ENCODE assay signal across 11 mouse cellular contexts in the genomic region with DNA sequence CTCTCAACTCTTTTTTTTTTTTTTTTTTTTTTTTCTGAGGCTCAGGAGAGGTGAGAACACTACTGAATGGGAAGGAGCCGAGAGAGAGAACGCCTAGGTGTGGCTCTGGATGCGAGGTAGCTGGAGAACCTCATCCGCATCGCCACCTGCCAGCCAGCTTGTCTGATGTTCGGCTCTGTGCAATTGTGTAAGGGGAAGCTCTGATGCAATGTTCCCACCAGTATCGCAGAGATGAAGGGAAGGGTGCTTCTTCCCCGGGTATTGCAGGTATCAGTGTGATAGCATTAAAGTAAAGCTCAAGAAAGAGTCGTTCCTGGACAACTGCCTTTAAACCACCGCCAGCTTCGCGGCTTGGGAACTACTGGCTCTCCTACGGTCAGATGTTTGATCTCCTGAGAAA. TPM values are rescaled to one million over a fixed set of nuclear protein-coding genes. Genes with fewer than 3 reads are reported as not detected.
DNase-seq lines count a peak whose midpoint lies in the region; ATAC-seq and TF ChIP-seq lines count a peak whose summit lies in the region.
"Had no signal": no experiment of that assay in that cellular context is flagged by ENCODE, and none has a peak within 500 bp of the region (broad histone marks: within the 10 kb centered on the region; RNA-seq: fewer than 3 reads in every experiment).

No protein-coding gene starts in this region.

- no peak for ATAC-seq in forebrain, embryonic 15.5 days (replicated peaks)
- ATAC-seq in megakaryocyte, adult 5-6 weeks (ENCODE audit: poor library complexity, severe bottlenecking), result 0 out of 2 replicates have a peak, but pooled peaks have one; percentile 28

- peaks cover 10% of the 10 kb centered on the region for H3K4me1 ChIP-seq in cerebellum, adult 2 months (ENCODE audit: control insufficient read depth, insufficient read depth, low read length)
- no peaks in the 10 kb centered on the region; a peak in 1 of 4 replicates for H3K4me1 ChIP-seq in ES-E14 (ENCODE audit: control insufficient read depth in 2 of 2, insufficient read depth in 2 of 2, low read length in 2 of 2, poor library complexity in 1 of 2)
- peaks cover 31% of the 10 kb centered on the region for H3K4me1 ChIP-seq in forebrain, embryonic 15.5 days

- no peaks in the 10 kb centered on the region for H3K9me3 ChIP-seq in ES-E14 (ENCODE audit: control insufficient read depth, insufficient read depth, low read depth, low read length)
- H3K9me3 ChIP-seq in forebrain, embryonic 15.5 days, result no peaks in the 10 kb centered on the region

- H3K36me3 ChIP-seq in ES-E14 (ENCODE audit: control insufficient read depth, insufficient read depth, low read length, poor library complexity, severe bottlenecking), result no peaks in the 10 kb centered on the region
- H3K36me3 ChIP-seq in forebrain, embryonic 15.5 days, result no peaks in the 10 kb centered on the region

- no peak overlapping the region for H3K9ac ChIP-seq in ES-E14 (ENCODE audit: insufficient read depth, low read depth, low read length, poor library complexity, severe bottlenecking)
- H3K9ac ChIP-seq in forebrain, embryonic 15.5 days (replicated peaks), result peak overlapping the region; percentile 17; the same call in 1 of the 2 replicates

- 35% methylated on average over 13 of the region's 13 CpGs for WGBS in cerebellum, adult 2 months
- 68% methylated on average over 13 of the region's 13 CpGs for WGBS in forebrain, embryonic 15.5 days

- DNase-seq in cerebellum, adult 2 months, result peak; percentile 18 to 40
- no peak for DNase-seq in cerebellum, adult 9-10 months
- DNase-seq in ES-E14 (ENCODE audit: low read depth, low spot score), result no peak
- DNase-seq in testis, postnatal 10 days (ENCODE audit: low spot score), result no peak
- no peak for DNase-seq in urinary bladder, postnatal 10 days (ENCODE audit: low spot score)
- DNase-seq in kidney, postnatal 36 days, result no peak
- DNase-seq: cerebellum, adult 11-12 months had no signal

- no peaks in the 10 kb centered on the region for H3K27me3 ChIP-seq in cerebellum, adult 2 months (ENCODE audit: control insufficient read depth, insufficient read depth, low read length)
- no peaks in the 10 kb centered on the region for H3K27me3 ChIP-seq in forebrain, embryonic 15.5 days

- H3K4me2 ChIP-seq in forebrain, embryonic 15.5 days (replicated peaks), result peak overlapping the region; percentile 91

- in situ Hi-C loops in ES-E14 (cut with MboI; ENCODE audit: low sequenced_read_pairs in 2 of 2, unreplicated experiment in 2 of 2), result no loop called here

- H3K27ac ChIP-seq in cerebellum, adult 2 months (ENCODE audit: insufficient read depth, low read length), result no peak overlapping the region
- no peak overlapping the region for H3K27ac ChIP-seq in ES-E14 (ENCODE audit: insufficient read depth, low read depth, low read length, poor library complexity, severe bottlenecking)
- H3K27ac ChIP-seq in forebrain, embryonic 15.5 days (replicated peaks), result no peak overlapping the region

- no peak for TF ChIP-seq CTCF in cerebellum, adult 2 months (IDR thresholded peaks at IDR 0.05; ENCODE audit: borderline replicate concordance, insufficient read depth, low read depth, low read length)

- peak overlapping the region; percentile 33 for H3K4me3 ChIP-seq in cerebellum, adult 2 months (replicated peaks; ENCODE audit: insufficient read depth, low read depth, low read length)
- no peak overlapping the region for H3K4me3 ChIP-seq in ES-E14 (ENCODE audit: insufficient read depth in 1 of 2, low read depth in 1 of 2, low read length in 2 of 2, poor library complexity in 1 of 2, severe bottlenecking in 1 of 2)
- peak overlapping the region; percentile 94 for H3K4me3 ChIP-seq in forebrain, embryonic 15.5 days

- TF ChIP-seq POLR2A in cerebellum, adult 2 months (IDR thresholded peaks at IDR 0.05; ENCODE audit: borderline replicate concordance, insufficient read depth, low read length), result no peak

TF ChIP-seq in ES-E14, 5 proteins besides CTCF, POLR2A, EP300 and RAD21:
- 0 out of 2 replicates have a peak, but pooled peaks have one; percentile 8 for TF ChIP-seq ZNF384 (IDR thresholded peaks at IDR 0.05; ENCODE audit: low read depth, low read length)
- no peak for TF ChIP-seq HCFC1 (IDR thresholded peaks at IDR 0.05; ENCODE audit: borderline replicate concordance, insufficient read depth, low read length)
- TF ChIP-seq CHD2 (IDR thresholded peaks at IDR 0.05; ENCODE audit: low read depth, low read length), result no peak
- no peak for TF ChIP-seq MAFK (IDR thresholded peaks at IDR 0.05; ENCODE audit: insufficient read depth, low read depth, low read length)
- TF ChIP-seq ZC3H11A (IDR thresholded peaks at IDR 0.05; ENCODE audit: borderline replicate concordance, low read depth, low read length), result no peak

RNA-seq across cellular contexts. Expression of a gene that starts 1.7 kb away (rescaled TPM):
- 48.7 and 50.3 TPM in 2 replicates for polyA plus RNA-seq in cerebellum, adult 2 months (2012; rRNA removed)
- 14.9 and 15.8 TPM in 2 replicates for total RNA-seq in ES-E14 (2012; rRNA removed)
- 66.1 and 72.0 TPM in 2 replicates for polyA plus RNA-seq in forebrain, embryonic 15.5 days (2015; fragmentation: Nextera tagmentation; extraction: Ambion mirVana)
- total RNA-seq in megakaryocyte, adult 5-6 weeks (2015), result 0.73 TPM in 1 of 2 replicates, not detected in the other
- not detected in 2 replicates for total RNA-seq in megakaryocyte, adult 5-6 weeks (2017)
- total RNA-seq: liver, adult 2 months had no signal
- polyA plus RNA-seq: liver, adult 2 months; spleen, adult 2 months had no signal

RNA-seq across cellular contexts. Expression of a gene that starts 30.1 kb away (rescaled TPM):
- polyA plus RNA-seq in cerebellum, adult 2 months (2012; rRNA removed), result 0.22 and 0.23 TPM in 2 replicates
- total RNA-seq in ES-E14 (2012; rRNA removed), result 31.3 and 39.8 TPM in 2 replicates
- polyA plus RNA-seq in forebrain, embryonic 15.5 days (2015; fragmentation: Nextera tagmentation; extraction: Ambion mirVana), result 17.3 TPM in 2 replicates
- total RNA-seq in megakaryocyte, adult 5-6 weeks (2015), result 29.1 and 33.4 TPM in 2 replicates
- 39.1 and 43.7 TPM in 2 replicates for total RNA-seq in megakaryocyte, adult 5-6 weeks (2017)
- polyA plus RNA-seq: liver, adult 2 months had no signal

Comparison
In these comparisons a context has a peak if more than half of its experiments do, and no peak if none do; other contexts are left out.
1. DNase-seq: peak in cerebellum, adult 2 months (2 of 2); none in cerebellum, adult 9-10 months (single experiment), ES-E14 (single experiment), testis, postnatal 10 days (single experiment), urinary bladder, postnatal 10 days (single experiment) and kidney, postnatal 36 days (0 of 2).
2. H3K4me3 ChIP-seq: peak in cerebellum, adult 2 months (single experiment) and forebrain, embryonic 15.5 days (single experiment); none in ES-E14 (0 of 2).